Mouse (Mus musculus) natural killer cell, adult 2 months (primary cell): ENCODE results near the gene Tesmin.

Source experiments
- DNase-seq, 2 experiments: peaks; one replicate each; pipeline ENCODE4 v3.0.0; 2022; ENCODE audit warnings: low spot score in 2 of 2

Tesmin gene

GRCm38 (mm10) chr19:3392384-3392783, 3.7 kb downstream of the Tesmin start:
- DNase-seq = no peak

GRCm38 (mm10) chr19:3394216-3394615, 5.6 kb downstream of the Tesmin start:
- DNase-seq = no peak

GRCm38 (mm10) chr19:3400057-3400456, 11.4 kb downstream of the Tesmin start:
- no peak for DNase-seq

- DNase-seq = no peak
These were observed 12.8 kb downstream of the Tesmin start for GRCm38 (mm10) chr19:3401504-3401903.

- no peak for DNase-seq
These were observed 13.3 kb downstream of the Tesmin start for GRCm38 (mm10) chr19:3401943-3402342.

- DNase-seq = no peak
These were observed 13.7 kb downstream of the Tesmin start for GRCm38 (mm10) chr19:3402390-3402789.

GRCm38 (mm10) chr19:3404030-3404429, 15.4 kb downstream of the Tesmin start:
- no peak for DNase-seq

- no peak for DNase-seq
These were observed 17.0 kb downstream of the Tesmin start for GRCm38 (mm10) chr19:3405531-3406281.

- no peak for DNase-seq
These were observed 25.6 kb downstream of the Tesmin start, which contains the start of gene Gal for GRCm38 (mm10) chr19:3414268-3414733. Gene Gal, minus strand, starts transcription at chr19:3414544.

- DNase-seq = no peak
These were observed 30.6 kb downstream of the Tesmin start for GRCm38 (mm10) chr19:3419251-3419650.

- no peak for DNase-seq
These were observed 33.8 kb downstream of the Tesmin start for GRCm38 (mm10) chr19:3422488-3422887.

GRCm38 (mm10) chr19:3422981-3423380, 34.3 kb downstream of the Tesmin start:
- DNase-seq = no peak

- DNase-seq = no peak
These were observed 35.6 kb downstream of the Tesmin start for GRCm38 (mm10) chr19:3424214-3424613.

GRCm38 (mm10) chr19:3428057-3428830, 39.6 kb downstream of the Tesmin start:
- no peak for DNase-seq

- DNase-seq = no peak
These were observed 40.6 kb downstream of the Tesmin start for GRCm38 (mm10) chr19:3429156-3429816.

GRCm38 (mm10) chr19:3431066-3431465, 42.4 kb downstream of the Tesmin start:
- DNase-seq = no peak

GRCm38 (mm10) chr19:3431969-3432368, 43.3 kb downstream of the Tesmin start:
- no peak for DNase-seq

GRCm38 (mm10) chr19:3434124-3434523, 45.5 kb downstream of the Tesmin start:
- DNase-seq = no peak

GRCm38 (mm10) chr19:3434641-3435040, 46.0 kb downstream of the Tesmin start:
- no peak for DNase-seq

GRCm38 (mm10) chr19:3435824-3436223, 47.2 kb downstream of the Tesmin start:
- no peak for DNase-seq

- DNase-seq = peak; percentile 17 to 56
These were observed 48.2 kb downstream of the Tesmin start for GRCm38 (mm10) chr19:3436840-3437239.

GRCm38 (mm10) chr19:3437980-3438379, 49.3 kb downstream of the Tesmin start:
- no peak for DNase-seq
